Mouse (Mus musculus) MEL (cell line): ENCODE results near the gene Gpx4. TPM values are rescaled to one million over a fixed set of nuclear protein-coding genes. Genes with fewer than 3 reads are reported as not detected.

Experiments used
- DNase-seq: peaks from one replicate; pipeline ENCODE4 v3.0.0; 2011; ENCODE audit warnings: low read depth, low spot score
- H3K27ac ChIP-seq: 2 replicates; pipeline ENCODE4 v1.5.1; 2012; ENCODE audit warnings: low read depth, mild to moderate bottlenecking, control low read depth, low read length, moderate library complexity; ENCODE audit not compliant: control insufficient read depth
- H3K27me3 ChIP-seq, 2 experiments: fragments of 150-350 bp in 1 of 2; sonication (generic) in 1 of 2; 2 replicates each; pipeline ENCODE4 v1.6.1; 2012; ENCODE audit warnings: low read length in 2 of 2, mild to moderate bottlenecking in 2 of 2, improper control_type of control experiment in 1 of 2, moderate library complexity in 1 of 2; ENCODE audit not compliant: insufficient read depth in 2 of 2, control insufficient read depth in 1 of 2
- H3K36me3 ChIP-seq, 2 experiments: 2 replicates each; pipeline ENCODE4 v1.6.1; 2012 to 2014; ENCODE audit warnings: low read length in 2 of 2, improper control_type of control experiment in 1 of 2, inconsistent platforms in 1 of 2, mild to moderate bottlenecking in 1 of 2; ENCODE audit not compliant: insufficient read depth in 2 of 2, control insufficient read depth in 1 of 2
- H3K4me1 ChIP-seq, 2 experiments: fragments of 150-350 bp in 1 of 2; sonication (generic) in 1 of 2; 2 replicates each; pipeline ENCODE4 v1.6.1; 2012; ENCODE audit warnings: low read length in 2 of 2, improper control_type of control experiment in 1 of 2, mild to moderate bottlenecking in 1 of 2; ENCODE audit not compliant: insufficient read depth in 2 of 2, control insufficient read depth in 1 of 2
- H3K4me3 ChIP-seq, 2 experiments: fragments of 150-350 bp in 1 of 2; sonication (generic) in 1 of 2; 2 replicates each; pipeline ENCODE4 v1.5.1; 2012; ENCODE audit warnings: low read depth in 2 of 2, low read length in 2 of 2, mild to moderate bottlenecking in 2 of 2, moderate library complexity in 2 of 2, control low read depth in 1 of 2, improper control_type of control experiment in 1 of 2; ENCODE audit not compliant: control insufficient read depth in 1 of 2, insufficient read depth in 1 of 2
- H3K79me2 ChIP-seq: 2 replicates; pipeline ENCODE4 v1.6.1; 2012; ENCODE audit warnings: mild to moderate bottlenecking, low read length, moderate library complexity; ENCODE audit not compliant: control insufficient read depth, poor library complexity, insufficient read depth
- H3K9ac ChIP-seq: 2 replicates; pipeline ENCODE4 v1.6.1; 2012; ENCODE audit warnings: low read depth, mild to moderate bottlenecking, control low read depth, low read length, moderate library complexity; ENCODE audit not compliant: control insufficient read depth, poor library complexity, severe bottlenecking
- H3K9me3 ChIP-seq: fragments of 150-350 bp; sonication (generic); replicated peaks from 2 replicates; pipeline ENCODE4 v1.6.1; 2012; ENCODE audit warnings: mild to moderate bottlenecking, low read length, improper control_type of control experiment, moderate library complexity; ENCODE audit not compliant: insufficient read depth
- BHLHE40 ChIP-seq: IDR thresholded peaks from 2 replicates; pipeline ENCODE4 v1.6.1; 2012; ENCODE audit warnings: low read depth, mild to moderate bottlenecking, inconsistent platforms, low read length, improper control_type of control experiment, borderline replicate concordance
- CTCF ChIP-seq, 3 experiments: IDR thresholded peaks in 2 of 3; conservative IDR thresholded peaks in 1 of 3; 2 replicates each; pipeline ENCODE4 v1.5.1; 2011 to 2012; ENCODE audit warnings: low read length in 3 of 3, low read depth in 2 of 3, mild to moderate bottlenecking in 2 of 3, improper control_type of control experiment in 1 of 3, inconsistent platforms in 1 of 3, mixed read lengths in 1 of 3, moderate library complexity in 1 of 3; ENCODE audit not compliant: control insufficient read depth in 1 of 3, insufficient read depth in 1 of 3, poor library complexity in 1 of 3, severe bottlenecking in 1 of 3
- E2F4 ChIP-seq: IDR thresholded peaks from 2 replicates; pipeline ENCODE4 v1.6.1; 2011; ENCODE audit warnings: low read depth, low read length, improper control_type of control experiment, borderline replicate concordance
- EP300 ChIP-seq, 2 experiments: IDR thresholded peaks; 2 replicates each; pipeline ENCODE4 v1.6.1; 2011; ENCODE audit warnings: improper control_type of control experiment in 2 of 2, low read length in 2 of 2, low read depth in 1 of 2, mild to moderate bottlenecking in 1 of 2
- MEF2A ChIP-seq: IDR thresholded peaks from 2 replicates; pipeline ENCODE4 v1.6.1; 2014; ENCODE audit warnings: low read depth, mild to moderate bottlenecking, inconsistent platforms, low read length, improper control_type of control experiment; ENCODE audit not compliant: poor library complexity, insufficient replicate concordance, severe bottlenecking; ENCODE audit errors: extremely low read depth
- MXI1 ChIP-seq: IDR thresholded peaks from 2 replicates; pipeline ENCODE4 v1.6.1; 2011; ENCODE audit warnings: mild to moderate bottlenecking, low read depth, low read length, improper control_type of control experiment
- MYB ChIP-seq: IDR thresholded peaks from 2 replicates; pipeline ENCODE4 v1.6.1; 2011; ENCODE audit warnings: mild to moderate bottlenecking, low read depth, low read length, improper control_type of control experiment
- POLR2A ChIP-seq, 2 experiments: IDR thresholded peaks; 2 replicates each; pipeline ENCODE4 v1.6.1; 2011 to 2012; ENCODE audit warnings: low read length in 2 of 2, mild to moderate bottlenecking in 2 of 2, control low read depth in 1 of 2, improper control_type of control experiment in 1 of 2, low read depth in 1 of 2, moderate library complexity in 1 of 2; ENCODE audit not compliant: control insufficient read depth in 1 of 2, insufficient read depth in 1 of 2, poor library complexity in 1 of 2
- POLR2AphosphoS2 ChIP-seq: IDR thresholded peaks from 2 replicates; pipeline ENCODE4 v1.6.1; 2011; ENCODE audit warnings: low read length, improper control_type of control experiment
- RAD21 ChIP-seq: IDR thresholded peaks from 2 replicates; pipeline ENCODE4 v1.6.1; 2011; ENCODE audit warnings: mild to moderate bottlenecking, low read depth, low read length, improper control_type of control experiment
- SMC3 ChIP-seq: IDR thresholded peaks from 2 replicates; pipeline ENCODE4 v1.6.1; 2011; ENCODE audit warnings: low read depth, low read length, improper control_type of control experiment
- TAL1 ChIP-seq: IDR thresholded peaks from 2 replicates; pipeline ENCODE4 v1.6.1; 2012; ENCODE audit warnings: mild to moderate bottlenecking, inconsistent platforms, low read length, moderate library complexity, mixed read lengths
- TBP ChIP-seq: IDR thresholded peaks from 2 replicates; pipeline ENCODE4 v1.8.0; 2011; ENCODE audit warnings: low read depth, low read length, improper control_type of control experiment
- TCF12 ChIP-seq: IDR thresholded peaks from 2 replicates; pipeline ENCODE4 v1.6.1; 2014; ENCODE audit warnings: low read depth, mild to moderate bottlenecking, inconsistent platforms, low read length, improper control_type of control experiment, moderate library complexity
- USF1 ChIP-seq: IDR thresholded peaks from 2 replicates; pipeline ENCODE4 v1.6.1; 2014; ENCODE audit warnings: low read depth, mild to moderate bottlenecking, inconsistent platforms, low read length, improper control_type of control experiment, moderate library complexity
- USF2 ChIP-seq, 2 experiments: IDR thresholded peaks; 2 replicates each; pipeline ENCODE4 v1.6.1; 2011 to 2012; ENCODE audit warnings: improper control_type of control experiment in 2 of 2, low read length in 2 of 2, borderline replicate concordance in 1 of 2, inconsistent platforms in 1 of 2, low read depth in 1 of 2, mild to moderate bottlenecking in 1 of 2; ENCODE audit not compliant: insufficient read depth in 1 of 2
- ZKSCAN1 ChIP-seq: IDR thresholded peaks from 2 replicates; pipeline ENCODE4 v1.6.1; 2012; ENCODE audit warnings: low read depth, mild to moderate bottlenecking, inconsistent platforms, low read length, improper control_type of control experiment, moderate library complexity
- ZNF384 ChIP-seq: IDR thresholded peaks from 2 replicates; pipeline ENCODE4 v1.6.1; 2012; ENCODE audit warnings: low read depth, mild to moderate bottlenecking, inconsistent platforms, low read length, improper control_type of control experiment
- polyA plus RNA-seq, 2 experiments: library from polyadenylated mRNA; stranded (reverse) in 1 of 2; unstranded in 1 of 2; fragments of >175 nt in 1 of 2; fragments of >200 nt in 1 of 2; gene quantifications; 2 replicates each; pipeline versions ENCODE4 v1.2.1 to v1.2.4; 2012; ENCODE audit warnings: low replicate concordance in 2 of 2, low read depth in 1 of 2; ENCODE audit not compliant: insufficient read length in 2 of 2, insufficient read depth in 1 of 2, missing spikeins in 1 of 2
- total RNA-seq: library from RNA; depleted of rRNA; stranded (reverse); fragments of 300-350 nt; gene quantifications from 2 replicates; pipeline ENCODE4 v1.2.3, GENCODE M21; 2012

The Gpx4 gene
- total and polyA plus RNA-seq, 3 experiments, result 508 to 536 TPM; not detected in 1

DNA sequence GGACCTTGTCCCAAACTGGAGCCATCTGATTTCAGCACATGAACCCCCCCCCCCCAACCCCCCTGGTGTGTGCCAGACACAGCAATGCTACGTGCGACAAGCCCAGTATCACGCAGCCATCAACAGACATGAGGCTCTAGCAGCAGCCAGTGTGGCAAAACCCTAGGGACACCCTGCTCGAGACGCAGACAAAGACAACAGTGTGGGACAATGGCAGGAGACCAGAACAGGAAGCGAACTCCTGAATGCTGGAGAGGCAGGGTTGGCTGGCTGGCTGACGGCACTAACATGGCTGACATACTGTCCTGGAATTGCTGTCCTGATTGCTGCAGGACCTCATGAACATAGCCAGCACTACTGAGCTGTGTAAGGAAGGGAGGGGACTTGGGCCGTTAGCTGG, 11.8 kb upstream of the Gpx4 start:
- peaks cover 0 to 29% of the 10 kb centered on the region in 2 experiments; a peak in 3 of 4 replicates for H3K36me3 ChIP-seq
- DNase-seq, result no peak
- H3K27ac ChIP-seq, result no peak overlapping the region
- peaks cover 19% of the 10 kb centered on the region for H3K79me2 ChIP-seq
- H3K4me3 ChIP-seq, result no peak overlapping the region
- H3K4me1 ChIP-seq, result peaks cover 7 to 40% of the 10 kb centered on the region in 2 experiments; a peak in 3 of 4 replicates
- no peak overlapping the region for H3K9ac ChIP-seq
- H3K9me3 ChIP-seq, result no peaks in the 10 kb centered on the region
- H3K27me3 ChIP-seq, result no peaks in the 10 kb centered on the region
- no peak for TF ChIP-seq SMC3

- Histone ChIP-seq H3K9me3 (no peaks in the 10 kb centered on the region), H3K36me3 (peaks cover 0 to 30% of the 10 kb centered on the region in 2 experiments; a peak in 3 of 4 replicates), H3K79me2 (peaks cover 19% of the 10 kb centered on the region), H3K27ac (no peak overlapping the region), H3K4me1 (peaks cover 7 to 40% of the 10 kb centered on the region in 2 experiments; a peak in 3 of 4 replicates), H3K27me3 (no peaks in the 10 kb centered on the region), H3K9ac (no peak overlapping the region), H3K4me3 (no peak overlapping the region)
- no peak for DNase-seq
- TF ChIP-seq RAD21 (no peak), SMC3 (no peak), ZKSCAN1 (no peak), E2F4 (no peak), POLR2AphosphoS2 (no peak; the same call in 1 of the 2 replicates), TAL1 (no peak), USF2 (IDR thresholded peaks at IDR 0.05; ENCODE audit: borderline replicate concordance in 1 of 2, insufficient read depth in 1 of 2, low read depth in 1 of 2, low read length in 2 of 2) (no peak), POLR2A (IDR thresholded peaks at IDR 0.05; ENCODE audit: control insufficient read depth in 1 of 2, insufficient read depth in 1 of 2, low read depth in 1 of 2, low read length in 2 of 2, poor library complexity in 1 of 2) (no peak), EP300 (IDR thresholded peaks at IDR 0.05; ENCODE audit: low read depth in 1 of 2, low read length in 2 of 2) (no peak), MXI1 (no peak), TBP (no peak)
These were observed 11.3 kb upstream of the Gpx4 start for GRCm38 (mm10) chr10:80035686-80036085.

GRCm38 (mm10) chr10:80036832-80037231, 10.1 kb upstream of the Gpx4 start:
- TF ChIP-seq CTCF (IDR thresholded peaks at IDR 0.05 in 2 of 3, conservative IDR thresholded peaks at IDR 0.05 in 1 of 3; ENCODE audit: control insufficient read depth in 1 of 3, insufficient read depth in 1 of 3, low read depth in 2 of 3, low read length in 3 of 3, poor library complexity in 1 of 3, severe bottlenecking in 1 of 3), result no peak
- TF ChIP-seq TAL1, result no peak
- TF ChIP-seq BHLHE40, result no peak
- no peak for TF ChIP-seq MEF2A
- TF ChIP-seq MYB, result no peak
- no peak for TF ChIP-seq USF1
- TF ChIP-seq POLR2AphosphoS2, result no peak
- no peak for TF ChIP-seq RAD21
- no peak for TF ChIP-seq ZKSCAN1
- TF ChIP-seq TCF12, result no peak
- no peak for TF ChIP-seq ZNF384
- no peak overlapping the region for H3K27ac ChIP-seq
- H3K9ac ChIP-seq, result no peak overlapping the region
- H3K27me3 ChIP-seq, result no peaks in the 10 kb centered on the region
- H3K9me3 ChIP-seq, result no peaks in the 10 kb centered on the region
- H3K79me2 ChIP-seq, result peaks cover 19% of the 10 kb centered on the region
- H3K4me1 ChIP-seq, result peaks cover 7 to 39% of the 10 kb centered on the region in 2 experiments; a peak in 3 of 4 replicates
- peaks cover 0 to 30% of the 10 kb centered on the region in 2 experiments; a peak in 3 of 4 replicates for H3K36me3 ChIP-seq
- H3K4me3 ChIP-seq, result no peak overlapping the region
- DNase-seq, result no peak
